Mouse (Mus musculus) kidney, postnatal 0 days (tissue): ENCODE results near the gene Spsb1. TPM values are rescaled to one million over a fixed set of nuclear protein-coding genes. Genes with fewer than 3 reads are reported as not detected.

Experiments
- ATAC-seq: fragments of 200-750 bp; cut with Nextera tagmentation; replicated peaks from 2 replicates; pipeline ENCODE4 v1.8.0; 2017; ENCODE audit warnings: low read depth, moderate number of reproducible peaks, moderate TSS enrichment, moderate library complexity; ENCODE audit not compliant: low FRiP score
- DNase-seq: peaks from one replicate; pipeline ENCODE4 v3.0.0-alpha.2; 2016; ENCODE audit warnings: low spot score
- H3K27ac ChIP-seq: fragments of 300-500 bp; sonication (generic); 2 replicates; pipeline ENCODE4 v1.5.1; 2014; ENCODE audit warnings: mild to moderate bottlenecking
- H3K27me3 ChIP-seq: fragments of 300-500 bp; sonication (generic); 2 replicates; pipeline ENCODE4 v1.6.1; 2014; ENCODE audit warnings: low read length, mixed read lengths; ENCODE audit not compliant: insufficient read depth
- H3K36me3 ChIP-seq: fragments of 300-500 bp; sonication (generic); 2 replicates; pipeline ENCODE4 v1.6.1; 2014; ENCODE audit warnings: low read length, mixed read lengths; ENCODE audit not compliant: insufficient read depth
- H3K4me1 ChIP-seq: fragments of 300-500 bp; sonication (generic); replicated peaks from 2 replicates; pipeline ENCODE4 v1.6.1; 2014; ENCODE audit warnings: antibody characterized with exemption, low read length, mixed read lengths; ENCODE audit not compliant: insufficient read depth
- H3K4me2 ChIP-seq: fragments of 300-500 bp; sonication (generic); 2 replicates; pipeline ENCODE4 v1.6.1; 2014; ENCODE audit warnings: mild to moderate bottlenecking, low read length, moderate library complexity, mixed read lengths
- H3K4me3 ChIP-seq: fragments of 300-500 bp; sonication (generic); replicated peaks from 2 replicates; pipeline ENCODE4 v1.5.1; 2014; ENCODE audit warnings: low read depth, low read length
- H3K9ac ChIP-seq: fragments of 300-500 bp; sonication (generic); 2 replicates; pipeline ENCODE4 v1.6.1; 2014; ENCODE audit warnings: low read depth, low read length
- H3K9me3 ChIP-seq: fragments of 300-500 bp; sonication (generic); replicated peaks from 2 replicates; pipeline ENCODE4 v1.6.1; 2016; ENCODE audit warnings: low read length, inconsistent platforms, mixed read lengths
- CTCF ChIP-seq: IDR thresholded peaks from 2 replicates; pipeline ENCODE4 v1.5.1; 2016; ENCODE audit warnings: antibody characterized with exemption, low read depth, mild to moderate bottlenecking, moderate library complexity
- WGBS: fragments of 180-500 bp; shearing (Covaris S2); extraction: QIAGEN DNeasy Blood & Tissue Kit; methylation state at CpG from one replicate; pipeline ENCODE4 v1.1.7; 2014; 5-methylcytosine and 5-hydroxymethylcytosine counted together
- polyA plus RNA-seq: library from polyadenylated mRNA; unstranded; fragments of >200 nt; fragmentation: Nextera tagmentation; extraction: Ambion mirVana; gene quantifications from 2 replicates; pipeline ENCODE4 v1.2.1, GENCODE M21; 2015

The Spsb1 gene
- polyA plus RNA-seq, 1 experiment from 2014 or later = 11.6 TPM

- no peak for TF ChIP-seq CTCF
- Histone ChIP-seq H3K9me3 (no peaks in the 10 kb centered on the region), H3K9ac (no peak overlapping the region), H3K4me2 (peak overlapping the region; percentile 15; the same call in 1 of the 2 replicates), H3K4me3 (no peak overlapping the region), H3K27ac (peak overlapping the region; percentile 92), H3K36me3 (no peaks in the 10 kb centered on the region), H3K27me3 (no peaks in the 10 kb centered on the region), H3K4me1 (peaks cover 41% of the 10 kb centered on the region)
- ATAC-seq (peak; percentile 3; the same call in 1 of the 2 replicates), DNase-seq (peak; percentile 86)
- 21% methylated on average over 8 of the region's 8 CpGs for WGBS
Observed at GRCm38 (mm10) chr4:149890551-149890950, 64.3 kb downstream of the Spsb1 start.

GRCm38 (mm10) chr4:149889851-149890250 lies 65.0 kb downstream of the Spsb1 start:
- under 1% methylated on average over 13 of the region's 13 CpGs for WGBS
- H3K27ac ChIP-seq = peak overlapping the region; percentile 92
- H3K4me2 ChIP-seq = peak overlapping the region; percentile 15; the same call in 1 of the 2 replicates
- no peak overlapping the region for H3K4me3 ChIP-seq
- no peak overlapping the region for H3K9ac ChIP-seq
- no peaks in the 10 kb centered on the region for H3K9me3 ChIP-seq
- H3K4me1 ChIP-seq = peaks cover 41% of the 10 kb centered on the region
- H3K27me3 ChIP-seq = no peaks in the 10 kb centered on the region
- no peaks in the 10 kb centered on the region for H3K36me3 ChIP-seq
- DNase-seq (peak; percentile 97), ATAC-seq (peak; percentile 67)
- TF ChIP-seq CTCF = no peak

DNA sequence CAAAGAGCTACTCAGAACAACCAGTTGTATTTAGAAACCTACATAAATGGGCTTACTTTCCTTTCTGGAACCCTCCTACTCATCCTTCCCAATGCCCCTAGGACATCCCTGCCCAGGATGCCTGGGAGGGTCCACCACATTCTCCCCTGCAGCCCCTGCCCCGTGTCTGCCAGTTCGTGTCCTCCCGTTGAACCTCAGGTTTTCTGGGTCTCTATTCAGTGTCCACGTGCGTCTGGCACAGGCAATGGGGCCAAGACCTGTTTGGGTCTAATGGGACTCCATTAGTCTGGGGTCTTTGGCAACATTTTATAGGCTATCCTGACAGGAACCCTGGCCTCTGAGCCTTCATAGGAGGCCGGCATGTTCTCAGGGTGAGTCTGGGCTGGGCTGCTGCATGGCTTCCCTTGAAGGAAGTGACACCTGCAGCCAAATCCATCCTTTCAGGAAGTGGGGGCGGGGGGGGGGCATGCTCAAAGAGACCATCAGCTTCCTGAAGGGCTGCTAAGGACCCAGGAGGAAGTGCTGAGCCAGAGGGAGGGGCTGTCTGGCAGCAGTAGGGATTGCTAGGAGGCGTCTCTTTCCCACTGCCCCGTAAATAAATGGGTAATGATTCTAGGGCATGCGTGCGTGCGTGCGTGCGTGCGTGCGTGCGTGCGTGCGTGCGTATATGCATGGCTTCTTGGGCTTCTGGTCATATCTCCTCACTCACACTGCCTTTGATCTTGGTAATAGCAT lies 65.9 kb downstream of the Spsb1 start:
- Histone ChIP-seq H3K36me3 (no peaks in the 10 kb centered on the region), H3K9ac (no peak overlapping the region), H3K4me2 (no peak overlapping the region), H3K27me3 (no peaks in the 10 kb centered on the region), H3K4me3 (no peak overlapping the region), H3K27ac (peak overlapping the region; percentile 92; the same call in 1 of the 2 replicates), H3K9me3 (no peaks in the 10 kb centered on the region), H3K4me1 (peaks cover 33% of the 10 kb centered on the region)
- DNase-seq = peak; percentile 55
- no peak for TF ChIP-seq CTCF
- no peak for ATAC-seq
- 65% methylated on average over 20 of the region's 20 CpGs for WGBS

DNA sequence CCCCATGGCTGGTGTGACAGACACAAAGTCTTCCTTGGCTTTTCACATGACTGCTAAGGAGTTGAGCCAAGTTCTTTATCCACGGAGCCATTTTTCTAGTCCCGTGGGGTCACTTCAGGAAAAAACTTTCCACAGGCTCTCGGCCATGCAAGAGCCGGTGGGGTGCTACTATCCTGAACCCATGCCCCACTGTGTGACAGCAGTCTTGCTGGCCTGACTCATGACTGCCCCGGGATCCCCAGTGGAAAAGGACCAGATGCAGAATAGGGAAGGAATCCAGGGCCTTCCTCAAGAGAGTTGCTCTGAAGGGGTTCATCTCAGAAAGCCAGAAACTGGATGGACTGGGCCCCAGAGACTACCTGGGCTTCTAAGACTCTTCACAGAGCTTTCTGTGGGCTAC lies 66.7 kb downstream of the Spsb1 start:
- H3K4me3 ChIP-seq = no peak overlapping the region
- ATAC-seq (no peak), DNase-seq (no peak)
- no peaks in the 10 kb centered on the region for H3K36me3 ChIP-seq
- H3K9ac ChIP-seq = no peak overlapping the region
- 84% methylated on average over 5 of the region's 5 CpGs for WGBS
- no peak overlapping the region for H3K27ac ChIP-seq
- H3K9me3 ChIP-seq = no peaks in the 10 kb centered on the region
- no peak for TF ChIP-seq CTCF
- no peak overlapping the region for H3K4me2 ChIP-seq
- no peaks in the 10 kb centered on the region for H3K27me3 ChIP-seq
- peaks cover 25% of the 10 kb centered on the region for H3K4me1 ChIP-seq

DNA sequence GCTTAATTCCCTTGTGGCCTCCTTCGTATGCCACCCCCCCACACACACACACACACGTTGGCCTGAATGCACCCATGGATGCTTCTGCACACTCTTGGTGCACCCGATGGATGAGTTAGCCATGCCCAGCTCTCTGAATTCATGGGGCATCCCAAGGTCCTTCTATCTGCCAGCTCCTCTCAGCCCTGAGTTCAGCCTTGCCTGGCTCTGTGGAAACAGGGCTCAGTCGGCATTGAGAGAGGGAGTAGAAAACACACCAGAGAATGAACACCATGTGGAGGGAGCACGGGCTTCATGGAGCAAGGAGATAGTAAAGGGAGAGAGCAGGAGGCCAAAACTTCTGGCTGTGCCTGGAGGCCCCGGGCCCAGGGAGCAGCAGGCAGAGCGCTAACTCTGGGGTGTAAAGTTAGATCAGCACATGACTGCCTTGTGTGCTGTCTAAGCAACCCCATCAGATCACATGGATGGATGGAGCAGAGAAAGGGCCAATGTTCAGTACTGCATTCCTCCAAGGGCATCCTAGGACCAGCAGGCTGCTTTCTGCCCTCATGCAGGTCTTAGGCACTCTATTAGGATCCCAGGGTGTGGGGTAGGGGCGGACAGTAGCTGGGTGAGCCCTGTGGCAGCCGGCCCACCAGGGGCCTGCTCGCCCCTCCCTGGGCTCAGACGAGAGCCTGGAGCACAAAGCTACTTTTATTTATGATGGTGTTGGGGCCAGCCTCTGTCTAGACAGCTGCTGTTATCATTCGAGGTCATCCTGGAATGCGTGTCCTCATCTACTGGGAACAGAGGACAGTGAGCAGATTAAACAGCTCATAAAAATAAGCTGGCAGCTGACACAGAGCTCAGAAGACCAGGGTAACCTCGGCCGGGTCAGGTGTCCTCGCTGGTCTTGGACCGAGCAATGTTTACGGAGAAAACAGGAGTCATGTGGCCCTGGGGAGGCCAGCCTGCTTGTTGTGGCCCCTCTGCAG lies 68.3 kb downstream of the Spsb1 start:
- H3K9me3 ChIP-seq = no peaks in the 10 kb centered on the region
- no peak for TF ChIP-seq CTCF
- H3K4me2 ChIP-seq = no peak overlapping the region
- no peak overlapping the region for H3K4me3 ChIP-seq
- H3K4me1 ChIP-seq = peaks cover 24% of the 10 kb centered on the region
- H3K36me3 ChIP-seq = no peaks in the 10 kb centered on the region
- DNase-seq = peak; percentile 65
- 0 out of 2 replicates have a peak overlapping the region, but pooled peaks have one; percentile 33 for H3K27ac ChIP-seq
- H3K27me3 ChIP-seq = no peaks in the 10 kb centered on the region
- peak; percentile 45 for ATAC-seq
- no peak overlapping the region for H3K9ac ChIP-seq
- 39% methylated on average over 18 of the region's 18 CpGs for WGBS

DNA sequence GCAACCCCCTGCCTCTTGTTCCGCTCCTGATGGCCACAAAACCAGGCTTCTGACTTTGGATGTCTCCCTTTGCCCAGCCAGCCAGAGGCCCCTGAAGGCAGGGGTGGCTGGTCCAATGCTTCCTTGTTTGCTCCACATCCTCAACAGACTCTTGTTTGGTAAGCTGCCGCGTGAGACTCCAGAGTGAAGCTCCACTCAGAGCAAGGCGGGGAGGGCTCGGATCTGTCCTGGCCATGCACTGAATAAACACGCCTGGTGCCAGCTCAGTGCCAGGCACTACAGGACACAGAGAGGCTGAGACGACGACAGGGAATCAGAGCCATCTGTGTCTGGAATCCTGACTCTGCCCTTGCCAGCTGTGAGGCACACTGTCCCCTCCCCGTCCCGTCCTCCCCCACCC lies 70.9 kb downstream of the Spsb1 start:
- no peak overlapping the region for H3K4me2 ChIP-seq
- DNase-seq (no peak), ATAC-seq (no peak)
- H3K27me3 ChIP-seq = no peaks in the 10 kb centered on the region
- no peak overlapping the region for H3K4me3 ChIP-seq
- H3K9ac ChIP-seq = no peak overlapping the region
- TF ChIP-seq CTCF = no peak
- WGBS = 80% methylated on average over 10 of the region's 10 CpGs
- H3K36me3 ChIP-seq = no peaks in the 10 kb centered on the region
- 0 out of 2 replicates have a peak, but pooled peaks cover 7% of the 10 kb centered on the region for H3K4me1 ChIP-seq
- no peaks in the 10 kb centered on the region for H3K9me3 ChIP-seq
- H3K27ac ChIP-seq = no peak overlapping the region
